Mouse (Mus musculus) urinary bladder, adult 18-20 months (tissue): ENCODE data around the gene Sept12.

Source experiments
- DNase-seq, 2 experiments: peaks; one replicate each; pipeline ENCODE4 v3.0.0; 2022; ENCODE audit warnings: low spot score in 2 of 2, mixed read lengths in 2 of 2

The Sept12 gene

GRCm38 (mm10) chr16:4938461-4938860 lies 59.2 kb downstream of the Sept12 start, which contains the start of gene Nudt16l1:
Gene Nudt16l1, plus strand, starts transcription at chr16:4938761.
- DNase-seq: no peak

GRCm38 (mm10) chr16:4937351-4938190 lies 60.1 kb downstream of the Sept12 start:
- DNase-seq: no peak
